Mouse (Mus musculus) ES-Bruce4 (cell line): ENCODE measurements around the gene Smco2.

ENCODE experiments used
- CTCF ChIP-seq: IDR thresholded peaks from one replicate; pipeline ENCODE4 v1.8.1; 2011; ENCODE audit warnings: low read depth, low read length
- POLR2A ChIP-seq: IDR thresholded peaks from one replicate; pipeline ENCODE4 v1.8.1; 2011; ENCODE audit warnings: low read length; ENCODE audit not compliant: insufficient read depth

- TF ChIP-seq POLR2A (no peak), CTCF (no peak)
These were observed 5.3 kb downstream of the Smco2 start for GRCm38 (mm10) chr6:146855185-146855584.
